Mouse (Mus musculus) liver, adult 2 months (tissue): Measurements from ENCODE around the gene Gm45808.

ENCODE experiments used
- CTCF ChIP-seq: fragments of 200-500 bp; IDR thresholded peaks from 2 replicates; pipeline ENCODE4 v1.5.1; 2011; ENCODE audit warnings: low read depth, low read length, control low read depth
- POLR2A ChIP-seq: fragments of 200-500 bp; IDR thresholded peaks from 2 replicates; pipeline ENCODE4 v1.6.1; 2011; ENCODE audit warnings: low read length, control low read depth; ENCODE audit not compliant: insufficient read depth; ENCODE audit errors: extremely low read depth

DNA sequence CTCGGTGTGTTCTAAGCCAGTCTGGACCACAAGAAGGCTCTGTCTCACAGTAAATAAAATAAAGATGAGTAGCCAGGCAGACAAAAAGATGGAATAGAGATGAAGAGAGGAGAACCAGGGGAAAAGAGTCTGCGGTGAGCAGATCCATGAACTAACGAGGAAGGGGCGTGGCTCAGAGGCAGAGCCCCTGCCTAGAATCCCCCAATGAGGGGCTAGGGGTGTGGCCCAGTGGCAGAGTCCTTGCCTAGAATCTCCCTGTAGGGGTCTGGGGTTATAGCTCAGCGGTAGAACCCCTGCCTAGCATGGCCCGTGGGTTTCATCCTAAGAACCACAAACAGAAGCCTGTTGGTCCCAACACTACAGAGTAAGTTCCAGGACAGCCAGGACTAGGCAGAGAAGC, 49.6 kb downstream of the Gm45808 start:
- TF ChIP-seq CTCF (no peak), POLR2A (no peak)
